Mouse (Mus musculus) CD8-positive naive resting alpha-beta T cell, adult 57 days (primary cell): Measurements from ENCODE around the gene Rsph1. TPM values are rescaled to one million over a fixed set of nuclear protein-coding genes. Genes with fewer than 3 reads are reported as not detected.

ENCODE experiments used
- total RNA-seq: library from RNA; stranded (reverse); gene quantifications from one replicate; pipeline ENCODE4 v1.2.4, GENCODE M21; 2023

The Rsph1 gene
- not detected for total RNA-seq

GRCm38 (mm10) chr17:31276922-31277918 is at the start of gene Rsph1:
Rsph1 (minus strand) TSS chr17:31277383.

DNA sequence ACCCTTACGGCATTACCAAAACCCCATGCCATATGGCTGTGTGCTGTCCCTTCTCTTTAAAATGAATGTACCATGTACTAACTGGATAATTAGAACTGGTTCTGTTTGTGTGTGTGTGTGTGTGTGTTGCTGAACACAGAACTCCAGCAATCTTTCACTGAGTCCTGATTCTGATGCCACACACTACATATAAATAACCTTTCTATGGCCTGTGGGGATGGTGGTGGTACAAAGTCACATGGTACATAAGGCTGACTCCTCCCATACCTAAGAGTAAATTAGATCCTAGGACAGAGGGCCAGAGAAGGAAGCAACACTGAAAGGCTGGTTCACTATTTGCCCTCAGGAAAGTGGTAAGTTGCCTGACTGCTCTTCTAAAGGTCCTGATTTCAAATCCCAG is 9.3 kb upstream of the Rsph1 start, which contains the start of gene Slc37a1:
Gene Slc37a1 (plus strand): TSS at position 301 of the 400 bp plus-strand sequence.

DNA sequence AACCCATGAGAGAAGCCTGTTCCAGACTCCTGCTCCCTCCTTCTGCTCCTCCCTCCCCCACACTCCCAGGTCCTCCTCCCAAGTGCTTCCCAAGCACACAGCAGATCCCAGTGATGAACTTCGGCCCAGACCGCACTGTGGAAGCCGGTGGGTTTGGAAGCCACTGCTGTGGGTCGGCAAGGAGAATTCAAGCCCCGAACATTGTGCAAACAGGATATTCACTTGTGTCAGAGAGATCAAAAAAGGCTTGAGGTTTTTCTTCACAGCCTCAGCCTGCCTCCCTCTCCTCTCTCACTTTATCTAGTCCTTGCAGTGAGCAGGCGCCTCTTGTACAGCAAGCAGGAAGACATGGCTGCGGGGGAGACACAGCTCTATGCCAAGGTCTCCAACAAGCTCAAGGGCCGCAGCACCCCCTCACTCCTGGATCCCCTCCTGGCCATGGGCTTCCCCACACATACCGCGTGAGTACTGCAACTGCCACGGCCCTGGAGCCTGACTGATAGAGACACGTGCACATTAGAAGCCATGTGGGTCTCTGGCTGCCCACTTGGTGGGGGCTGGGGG is 69.3 kb downstream of the Rsph1 start, which contains the start of gene Ubash3a:
Gene Ubash3a (plus strand): TSS at position 103 of the 564 bp plus-strand sequence.

Other genes with a start within 250 kb of the Rsph1 start
- 126 TPM for gene Abcg1, start 219.7 kb downstream of the Rsph1 start, total RNA-seq
- gene Tff3, start 147.7 kb downstream of the Rsph1 start, total RNA-seq = not detected
- 2.0 TPM for gene Tff2, start 133.1 kb downstream of the Rsph1 start, total RNA-seq
- gene Tff1, start 112.1 kb downstream of the Rsph1 start, total RNA-seq = not detected
- gene Tmprss3, start 78.4 kb downstream of the Rsph1 start, total RNA-seq = 0.43 TPM
- 81.7 TPM for gene Ubash3a, start 69.5 kb downstream of the Rsph1 start, total RNA-seq
- 97.6 TPM for gene Slc37a1, start 9.4 kb upstream of the Rsph1 start, total RNA-seq
- gene Pde9a, start 108.8 kb upstream of the Rsph1 start, total RNA-seq = 1.2 TPM
- 52.0 TPM for gene Wdr4, start 242.6 kb upstream of the Rsph1 start, total RNA-seq
- 122 TPM for gene Ndufv3, start 242.7 kb upstream of the Rsph1 start, total RNA-seq